Mouse (Mus musculus): ENCODE results near the gene Lmo3. TPM values are rescaled to one million over a fixed set of nuclear protein-coding genes. Genes with fewer than 3 reads are reported as not detected.

Gene Lmo3
- polyA plus RNA-seq (2012; rRNA removed): 0.37 and 0.68 TPM in 2 replicates

GRCm38 (mm10) chr6:138581734-138582505 is at the start of gene Lmo3:
Gene Lmo3 (minus strand): TSS chr6:138581968.

Other genes with a start within 250 kb of the Lmo3 start
- gene Igbp1b, start 76.6 kb upstream of the Lmo3 start, polyA plus RNA-seq (2012; rRNA removed): not detected in 2 replicates

Measured in colon, adult 2 months (tissue).